Comparison of ENCODE assay signal across 25 mouse cellular contexts in the genomic region with DNA sequence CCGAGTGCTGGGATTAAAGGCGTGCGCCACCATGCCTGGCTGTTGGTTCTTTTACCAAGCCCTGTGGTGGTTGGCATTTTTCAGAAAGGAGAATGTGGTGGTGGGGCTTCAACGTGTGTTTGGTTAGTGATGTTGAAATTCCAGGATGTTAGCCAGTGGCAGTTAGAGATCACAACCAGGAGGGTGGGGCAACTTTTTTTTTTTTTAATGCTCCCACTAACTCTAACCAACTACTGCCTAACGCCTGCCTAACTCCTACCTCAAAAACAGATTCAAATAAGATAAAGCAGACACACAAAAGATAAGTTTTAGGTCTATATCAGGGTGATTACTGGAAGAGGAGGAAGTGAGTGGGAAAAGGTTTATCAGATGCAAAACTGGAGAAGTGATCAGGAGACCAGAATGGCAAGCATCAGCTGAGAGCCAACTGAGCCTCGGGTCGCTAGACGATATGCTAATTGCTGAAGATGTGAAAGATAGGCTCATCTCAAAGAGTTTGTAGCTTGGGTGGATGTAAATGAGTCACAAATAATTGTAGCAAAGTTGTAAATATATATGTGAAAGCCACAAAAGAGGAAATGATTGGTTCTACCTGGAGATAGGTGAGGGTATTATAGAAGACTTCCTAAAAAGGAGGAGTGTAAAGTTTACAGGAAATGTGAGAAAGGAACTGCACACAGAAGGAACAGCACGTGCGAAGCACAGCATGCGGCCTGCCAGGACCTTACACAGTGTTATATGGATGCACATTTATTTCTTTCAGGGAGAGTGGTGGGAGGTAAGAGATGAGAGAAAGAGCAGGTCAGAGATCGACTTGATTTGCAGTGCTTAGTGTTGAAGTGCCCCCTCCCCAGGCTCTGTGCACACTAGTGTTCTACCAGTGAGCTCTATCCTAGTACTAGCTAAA. TPM values are rescaled to one million over a fixed set of nuclear protein-coding genes. Genes with fewer than 3 reads are reported as not detected.
DNase-seq lines count a peak whose midpoint lies in the region; ATAC-seq and TF ChIP-seq lines count a peak whose summit lies in the region.
"Had no signal": no experiment of that assay in that cellular context is flagged by ENCODE, and none has a peak within 500 bp of the region (broad histone marks: within the 10 kb centered on the region; RNA-seq: fewer than 3 reads in every experiment).

No protein-coding gene starts in this region.

- H3K27me3 ChIP-seq in G1E (ENCODE audit: insufficient read depth, low read length) = no peaks in the 10 kb centered on the region
- H3K27me3 ChIP-seq: embryonic facial prominence, embryonic 13.5 days; forebrain, embryonic 12.5 days; forebrain, embryonic 15.5 days; heart, embryonic 15.5 days; hindbrain, embryonic 13.5 days had no signal

- H3K9me3 ChIP-seq in G1E (replicated peaks) = no peaks in the 10 kb centered on the region
- H3K9me3 ChIP-seq: embryonic facial prominence, embryonic 10.5 days; embryonic facial prominence, embryonic 13.5 days; forebrain, embryonic 12.5 days; forebrain, embryonic 15.5 days; heart, embryonic 15.5 days; hindbrain, embryonic 10.5 days; hindbrain, embryonic 13.5 days had no signal

- intact Hi-C loops in left cerebral cortex, postnatal 10 days (cut with DNase I) = no loop called here

- no peak overlapping the region; the same call in 1 of the 2 replicates for H3K4me3 ChIP-seq in G1E (ENCODE audit: low read depth, low read length)
- H3K4me3 ChIP-seq: embryonic facial prominence, embryonic 10.5 days; embryonic facial prominence, embryonic 13.5 days; erythroblast, embryonic 14.5 days; forebrain, embryonic 12.5 days; forebrain, embryonic 15.5 days; heart, embryonic 15.5 days; hindbrain, embryonic 10.5 days; hindbrain, embryonic 13.5 days had no signal

- DNase-seq in 416B (ENCODE audit: low read depth) = peak; percentile 87
- no peak for DNase-seq in G1E (ENCODE audit: low spot score)
- DNase-seq in lung, postnatal 25 days (ENCODE audit: low spot score) = no peak
- DNase-seq in spleen, postnatal 4 days (ENCODE audit: low spot score in 2 of 2) = no peak
- DNase-seq in left cerebral cortex, postnatal 10 days (ENCODE audit: extremely low spot score in 1 of 2, low spot score in 2 of 2) = no peak
- DNase-seq: adrenal gland, adult 2 months; adrenal gland, postnatal 14 days; cerebellum, adult 11 months; cerebellum, adult 2 months; cerebellum, adult 9-11 months; cerebellum, postnatal 25 days; embryo, embryonic 11 days; gastrocnemius, postnatal 25 days; heart, postnatal 10 days; heart, postnatal 36 days had no signal

- no peak for TF ChIP-seq CTCF in G1E (IDR thresholded peaks at IDR 0.05; ENCODE audit: low read depth, low read length)

- H3K36me3 ChIP-seq in G1E (replicated peaks) = peaks cover 5% of the 10 kb centered on the region
- H3K36me3 ChIP-seq: embryonic facial prominence, embryonic 10.5 days; embryonic facial prominence, embryonic 13.5 days; forebrain, embryonic 12.5 days; forebrain, embryonic 15.5 days; heart, embryonic 15.5 days; hindbrain, embryonic 10.5 days; hindbrain, embryonic 13.5 days had no signal

- peaks cover 62% of the 10 kb centered on the region for H3K4me1 ChIP-seq in G1E (ENCODE audit: insufficient read depth, low read depth, low read length)
- H3K4me1 ChIP-seq: embryonic facial prominence, embryonic 13.5 days; forebrain, embryonic 12.5 days; forebrain, embryonic 15.5 days; hindbrain, embryonic 13.5 days had no signal

- ATAC-seq in G1E (ENCODE audit: extremely low read depth, insufficient number of reproducible peaks, low FRiP score, poor library complexity, severe bottlenecking) = peak; percentile 34
- peak; percentile 65 for ATAC-seq in granulocyte monocyte progenitor cell, adult 5-6 weeks (replicated peaks; ENCODE audit: poor library complexity, severe bottlenecking)
- ATAC-seq: forebrain, embryonic 15.5 days; hindbrain, embryonic 16.5 days had no signal

RNA-seq across cellular contexts. Expression of gene Homer2, which starts 25.1 kb away (rescaled TPM):
- total RNA-seq in G1E (2014; fragmentation: Nextera tagmentation) (24.6 and 35.9 TPM in 2 replicates), G1E (2017) (32.5 and 45.9 TPM in 2 replicates)
- polyA plus RNA-seq in G1E (2012) = 37.3 and 50.6 TPM in 2 replicates
- 0.11 and 0.39 TPM in 2 replicates for total RNA-seq in granulocyte monocyte progenitor cell, adult 5-6 weeks (2014; fragmentation: Nextera tagmentation)
- total RNA-seq in granulocyte monocyte progenitor cell, adult 5-6 weeks (2017) = 1.5 and 5.2 TPM in 2 replicates
- 10 to 100 TPM; 68.1 to 71.6 TPM for total RNA-seq in left cerebral cortex, postnatal 10 days (2021)

RNA-seq across cellular contexts. Expression of gene Ramac, which starts 30.3 kb away (rescaled TPM):
- total RNA-seq in G1E (2014; fragmentation: Nextera tagmentation) (41.5 and 47.5 TPM in 2 replicates), G1E (2017) (99.7 and 111 TPM in 2 replicates)
- polyA plus RNA-seq in G1E (2012) = 19.8 and 29.4 TPM in 2 replicates
- 63.3 and 65.3 TPM in 2 replicates for total RNA-seq in granulocyte monocyte progenitor cell, adult 5-6 weeks (2014; fragmentation: Nextera tagmentation)
- 88.6 and 89.8 TPM in 2 replicates for total RNA-seq in granulocyte monocyte progenitor cell, adult 5-6 weeks (2017)
- total RNA-seq in left cerebral cortex, postnatal 10 days (2021) = 10 to 100 TPM; 67.2 to 71.9 TPM

RNA-seq across cellular contexts. Expression of gene 3110040N11Rik, which starts 56.8 kb away (rescaled TPM):
- total RNA-seq in G1E (2014; fragmentation: Nextera tagmentation) (27.5 and 37.4 TPM in 2 replicates), G1E (2017) (61.7 and 71.2 TPM in 2 replicates)
- polyA plus RNA-seq in G1E (2012) = 20.8 and 23.6 TPM in 2 replicates
- total RNA-seq in granulocyte monocyte progenitor cell, adult 5-6 weeks (2014; fragmentation: Nextera tagmentation) = 20.0 and 28.1 TPM in 2 replicates
- total RNA-seq in granulocyte monocyte progenitor cell, adult 5-6 weeks (2017) = 69.5 and 80.4 TPM in 2 replicates
- 10 to 100 TPM; 29.1 to 33.5 TPM for total RNA-seq in left cerebral cortex, postnatal 10 days (2021)

Comparison
In these comparisons a context has a peak if more than half of its experiments do, and no peak if none do; other contexts are left out.
1. RNA of gene Homer2, which starts 25.1 kb away (total RNA-seq): 68.1 to 71.6 TPM in left cerebral cortex, postnatal 10 days and 24.6 to 45.9 TPM in G1E; 0.11 to 5.2 TPM in granulocyte monocyte progenitor cell, adult 5-6 weeks; every median in the first group is over 4 times any median in the second.